In genomic region chr6:112553231-112553920, GRCm38 (mm10) we compare ENCODE assay signal across 20 mouse cellular contexts.
DNase-seq lines count a peak whose midpoint lies in the region; ATAC-seq lines count a peak whose summit lies in the region.
"Had no signal": no experiment of that assay in that cellular context is flagged by ENCODE, and none has a peak within 500 bp of the region (broad histone marks: within the 10 kb centered on the region; RNA-seq: fewer than 3 reads in every experiment).

No protein-coding gene starts in this region.

- no peaks in the 10 kb centered on the region for H3K36me3 ChIP-seq in kidney, embryonic 16.5 days (ENCODE audit: insufficient read depth, low read length)
- no peaks in the 10 kb centered on the region for H3K36me3 ChIP-seq in limb, embryonic 10.5 days
- H3K36me3 ChIP-seq: embryonic facial prominence, embryonic 13.5 days; forebrain, embryonic 15.5 days; hindbrain, embryonic 12.5 days; liver, embryonic 13.5 days; neural tube, embryonic 12.5 days had no signal

- H3K27me3 ChIP-seq in kidney, embryonic 16.5 days (ENCODE audit: insufficient read depth, low read length): no peaks in the 10 kb centered on the region
- H3K27me3 ChIP-seq in limb, embryonic 10.5 days (ENCODE audit: low read depth, poor library complexity, severe bottlenecking): peaks cover 51% of the 10 kb centered on the region
- H3K27me3 ChIP-seq: embryonic facial prominence, embryonic 13.5 days; forebrain, embryonic 15.5 days; hindbrain, embryonic 12.5 days; liver, embryonic 13.5 days; neural tube, embryonic 12.5 days had no signal

- no peak overlapping the region for H3K9ac ChIP-seq in kidney, embryonic 16.5 days (replicated peaks; ENCODE audit: low read length)
- H3K9ac ChIP-seq: embryonic facial prominence, embryonic 13.5 days; forebrain, embryonic 15.5 days; hindbrain, embryonic 12.5 days; liver, embryonic 13.5 days; lung, embryonic 14.5 days; neural tube, embryonic 12.5 days had no signal

- DNase-seq in kidney, postnatal 4 days: no peak
- DNase-seq in ES-CJ7 (ENCODE audit: low read depth, low spot score): peak; percentile 22
- DNase-seq in forelimb bud, embryonic 11.5 days (ENCODE audit: low read depth, low spot score): peak; percentile 76
- peak; percentile 41 for DNase-seq in limb, embryonic 10.5 days (ENCODE audit: low spot score)
- no peak for DNase-seq in B cell, adult 2 months
- DNase-seq in cerebellum, postnatal 25 days: no peak
- DNase-seq: cerebellum, adult 9-10 months; gastrocnemius, postnatal 36 days; liver, embryonic 13.5 days; lung, embryonic 14.5 days; right cerebral cortex, adult 18-20 months; thymus, adult 18-20 months; thymus, postnatal 4 days had no signal

- peaks cover 15% of the 10 kb centered on the region for H3K4me1 ChIP-seq in kidney, embryonic 16.5 days (ENCODE audit: insufficient read depth, low read length)
- peaks cover 32% of the 10 kb centered on the region for H3K4me1 ChIP-seq in limb, embryonic 10.5 days
- H3K4me1 ChIP-seq: hindbrain, embryonic 12.5 days; liver, embryonic 13.5 days; neural tube, embryonic 12.5 days had no signal

- peak overlapping the region; percentile 47; the same call in 1 of the 2 replicates for H3K27ac ChIP-seq in kidney, embryonic 16.5 days (ENCODE audit: low read length)
- no peak overlapping the region for H3K27ac ChIP-seq in limb, embryonic 10.5 days
- H3K27ac ChIP-seq: embryonic facial prominence, embryonic 13.5 days; forebrain, embryonic 15.5 days; hindbrain, embryonic 12.5 days; liver, embryonic 13.5 days; neural tube, embryonic 12.5 days had no signal

- WGBS in kidney, embryonic 16.5 days: 27% methylated on average over 5 of the region's 5 CpGs
- WGBS in limb, embryonic 10.5 days: 40% methylated on average over 5 of the region's 5 CpGs

- H3K9me3 ChIP-seq in kidney, embryonic 16.5 days (ENCODE audit: low read length): no peaks in the 10 kb centered on the region
- no peaks in the 10 kb centered on the region for H3K9me3 ChIP-seq in limb, embryonic 10.5 days (replicated peaks)
- H3K9me3 ChIP-seq: embryonic facial prominence, embryonic 13.5 days; forebrain, embryonic 15.5 days; hindbrain, embryonic 12.5 days; liver, embryonic 13.5 days; neural tube, embryonic 12.5 days had no signal

- ATAC-seq in kidney, embryonic 16.5 days (ENCODE audit: low FRiP score, low TSS enrichment): peak; percentile 74
- ATAC-seq: forebrain, embryonic 15.5 days; inflammation-experienced regulatory T-cells, adult 6 months had no signal

- no peak overlapping the region for H3K4me3 ChIP-seq in kidney, embryonic 16.5 days (ENCODE audit: low read length)
- H3K4me3 ChIP-seq in limb, embryonic 10.5 days: no peak overlapping the region
- H3K4me3 ChIP-seq: embryonic facial prominence, embryonic 13.5 days; forebrain, embryonic 15.5 days; hindbrain, embryonic 12.5 days; liver, embryonic 13.5 days; neural tube, embryonic 12.5 days had no signal

- no peak overlapping the region for H3K4me2 ChIP-seq in kidney, embryonic 16.5 days (replicated peaks; ENCODE audit: low read depth, low read length)
- H3K4me2 ChIP-seq: embryonic facial prominence, embryonic 13.5 days; forebrain, embryonic 15.5 days; heart, embryonic 11.5 days; hindbrain, embryonic 12.5 days; liver, embryonic 13.5 days; lung, embryonic 14.5 days; neural tube, embryonic 12.5 days had no signal

Comparison
In these comparisons a context has a peak if more than half of its experiments do, and no peak if none do; other contexts are left out.
1. DNase-seq: peak in ES-CJ7 (single experiment), forelimb bud, embryonic 11.5 days (single experiment) and limb, embryonic 10.5 days (single experiment); none in kidney, postnatal 4 days (0 of 2), B cell, adult 2 months (0 of 2) and cerebellum, postnatal 25 days (0 of 2).